Mouse (Mus musculus): Measurements from ENCODE around the gene Lepr.

DNA sequence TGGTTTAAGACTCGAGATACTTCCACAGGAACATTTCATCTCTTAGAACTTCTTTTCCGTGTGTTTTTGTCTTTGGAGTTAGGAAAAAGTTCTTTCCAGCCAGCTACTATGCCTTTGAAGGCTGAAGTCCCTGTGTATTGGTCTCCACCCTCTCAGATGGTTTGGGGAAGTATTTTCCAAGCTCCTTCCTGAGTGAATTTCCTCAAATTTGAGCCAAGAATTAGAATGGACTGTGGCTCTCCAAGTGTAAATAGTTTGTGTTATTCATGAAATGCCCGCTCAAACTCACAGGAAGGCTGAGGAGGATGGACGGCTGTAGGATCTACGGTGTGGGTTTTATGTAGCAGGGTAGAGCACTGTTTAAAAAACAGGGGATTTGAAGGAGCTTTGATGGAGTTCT, 27.6 kb upstream of the Lepr start:
- no peak for TF ChIP-seq POLR2A (IDR thresholded peaks at IDR 0.05; ENCODE audit: low read depth, low read length)
- TF ChIP-seq CTCF (IDR thresholded peaks at IDR 0.05; ENCODE audit: borderline replicate concordance, insufficient read depth, low read length), result no peak

All from embryonic fibroblast, embryonic 13.5 days (primary cell).